Mouse (Mus musculus) MEL (cell line): ENCODE measurements at regions not wholly inside any gene's neighbourhood (a gene's known extent, or its start where the extent isn't known, plus 50 kb on each side); places are given as distances from the start of the nearest gene placed in this dataset.
A peak's percentile ranks its signal among the peaks of the same experiment; 100 is the strongest.

Experiments used
- DNase-seq: peaks from one replicate; pipeline ENCODE4 v3.0.0; 2011; ENCODE audit warnings: low read depth, low spot score
- H3K27ac ChIP-seq: 2 replicates; pipeline ENCODE4 v1.5.1; 2012; ENCODE audit warnings: low read depth, mild to moderate bottlenecking, control low read depth, low read length, moderate library complexity; ENCODE audit not compliant: control insufficient read depth
- H3K27me3 ChIP-seq, 2 experiments: fragments of 150-350 bp in 1 of 2; sonication (generic) in 1 of 2; 2 replicates each; pipeline ENCODE4 v1.6.1; 2012; ENCODE audit warnings: low read length in 2 of 2, mild to moderate bottlenecking in 2 of 2, improper control_type of control experiment in 1 of 2, moderate library complexity in 1 of 2; ENCODE audit not compliant: insufficient read depth in 2 of 2, control insufficient read depth in 1 of 2
- H3K36me3 ChIP-seq, 2 experiments: 2 replicates each; pipeline ENCODE4 v1.6.1; 2012 to 2014; ENCODE audit warnings: low read length in 2 of 2, improper control_type of control experiment in 1 of 2, inconsistent platforms in 1 of 2, mild to moderate bottlenecking in 1 of 2; ENCODE audit not compliant: insufficient read depth in 2 of 2, control insufficient read depth in 1 of 2
- H3K4me1 ChIP-seq, 2 experiments: fragments of 150-350 bp in 1 of 2; sonication (generic) in 1 of 2; 2 replicates each; pipeline ENCODE4 v1.6.1; 2012; ENCODE audit warnings: low read length in 2 of 2, improper control_type of control experiment in 1 of 2, mild to moderate bottlenecking in 1 of 2; ENCODE audit not compliant: insufficient read depth in 2 of 2, control insufficient read depth in 1 of 2
- H3K4me3 ChIP-seq, 2 experiments: fragments of 150-350 bp in 1 of 2; sonication (generic) in 1 of 2; 2 replicates each; pipeline ENCODE4 v1.5.1; 2012; ENCODE audit warnings: low read depth in 2 of 2, low read length in 2 of 2, mild to moderate bottlenecking in 2 of 2, moderate library complexity in 2 of 2, control low read depth in 1 of 2, improper control_type of control experiment in 1 of 2; ENCODE audit not compliant: control insufficient read depth in 1 of 2, insufficient read depth in 1 of 2
- H3K79me2 ChIP-seq: 2 replicates; pipeline ENCODE4 v1.6.1; 2012; ENCODE audit warnings: mild to moderate bottlenecking, low read length, moderate library complexity; ENCODE audit not compliant: control insufficient read depth, poor library complexity, insufficient read depth
- H3K9ac ChIP-seq: 2 replicates; pipeline ENCODE4 v1.6.1; 2012; ENCODE audit warnings: low read depth, mild to moderate bottlenecking, control low read depth, low read length, moderate library complexity; ENCODE audit not compliant: control insufficient read depth, poor library complexity, severe bottlenecking
- H3K9me3 ChIP-seq: fragments of 150-350 bp; sonication (generic); replicated peaks from 2 replicates; pipeline ENCODE4 v1.6.1; 2012; ENCODE audit warnings: mild to moderate bottlenecking, low read length, improper control_type of control experiment, moderate library complexity; ENCODE audit not compliant: insufficient read depth
- BHLHE40 ChIP-seq: IDR thresholded peaks from 2 replicates; pipeline ENCODE4 v1.6.1; 2012; ENCODE audit warnings: low read depth, mild to moderate bottlenecking, inconsistent platforms, low read length, improper control_type of control experiment, borderline replicate concordance
- CHD1 ChIP-seq: IDR thresholded peaks from 2 replicates; pipeline ENCODE4 v1.6.1; 2012; ENCODE audit warnings: low read depth, mild to moderate bottlenecking, inconsistent platforms, low read length, improper control_type of control experiment
- CHD2 ChIP-seq: IDR thresholded peaks from 2 replicates; pipeline ENCODE4 v1.6.1; 2011; ENCODE audit warnings: low read length, improper control_type of control experiment
- CTCF ChIP-seq, 3 experiments: IDR thresholded peaks in 2 of 3; conservative IDR thresholded peaks in 1 of 3; 2 replicates each; pipeline ENCODE4 v1.5.1; 2011 to 2012; ENCODE audit warnings: low read length in 3 of 3, low read depth in 2 of 3, mild to moderate bottlenecking in 2 of 3, improper control_type of control experiment in 1 of 3, inconsistent platforms in 1 of 3, mixed read lengths in 1 of 3, moderate library complexity in 1 of 3; ENCODE audit not compliant: control insufficient read depth in 1 of 3, insufficient read depth in 1 of 3, poor library complexity in 1 of 3, severe bottlenecking in 1 of 3
- E2F4 ChIP-seq: IDR thresholded peaks from 2 replicates; pipeline ENCODE4 v1.6.1; 2011; ENCODE audit warnings: low read depth, low read length, improper control_type of control experiment, borderline replicate concordance
- ELF1 ChIP-seq: IDR thresholded peaks from 2 replicates; pipeline ENCODE4 v1.6.1; 2014; ENCODE audit warnings: low read depth, mild to moderate bottlenecking, inconsistent platforms, low read length, improper control_type of control experiment, moderate library complexity
- EP300 ChIP-seq, 2 experiments: IDR thresholded peaks; 2 replicates each; pipeline ENCODE4 v1.6.1; 2011; ENCODE audit warnings: improper control_type of control experiment in 2 of 2, low read length in 2 of 2, low read depth in 1 of 2, mild to moderate bottlenecking in 1 of 2
- GATA1 ChIP-seq: IDR thresholded peaks from 2 replicates; pipeline ENCODE4 v1.6.1; 2011; ENCODE audit warnings: low read depth, low read length, improper control_type of control experiment
- JUND ChIP-seq: IDR thresholded peaks from 2 replicates; pipeline ENCODE4 v1.6.1; 2011; ENCODE audit warnings: low read depth, mild to moderate bottlenecking, improper control_type of control experiment, low read length
- KAT2A ChIP-seq: conservative IDR thresholded peaks from 2 replicates; pipeline ENCODE4 v1.6.1; 2012; ENCODE audit warnings: low read depth, low read length, improper control_type of control experiment, inconsistent platforms
- MAFK ChIP-seq: IDR thresholded peaks from 2 replicates; pipeline ENCODE4 v1.6.1; 2011; ENCODE audit warnings: low read depth, mild to moderate bottlenecking, low read length, improper control_type of control experiment, borderline replicate concordance
- MAX ChIP-seq: IDR thresholded peaks from 2 replicates; pipeline ENCODE4 v1.6.1; 2011; ENCODE audit warnings: low read length, improper control_type of control experiment
- MXI1 ChIP-seq: IDR thresholded peaks from 2 replicates; pipeline ENCODE4 v1.6.1; 2011; ENCODE audit warnings: mild to moderate bottlenecking, low read depth, low read length, improper control_type of control experiment
- MYC ChIP-seq: IDR thresholded peaks from 2 replicates; pipeline ENCODE4 v1.6.1; 2011; ENCODE audit warnings: low read depth, mild to moderate bottlenecking, low read length, improper control_type of control experiment, moderate library complexity
- NELFE ChIP-seq: IDR thresholded peaks from 2 replicates; pipeline ENCODE4 v1.6.1; 2011; ENCODE audit warnings: low read depth, low read length, improper control_type of control experiment
- NRF1 ChIP-seq: IDR thresholded peaks from 2 replicates; pipeline ENCODE4 v1.6.1; 2014; ENCODE audit warnings: low read depth, mild to moderate bottlenecking, inconsistent platforms, low read length, improper control_type of control experiment, moderate library complexity; ENCODE audit not compliant: poor library complexity, insufficient read depth, severe bottlenecking
- POLR2A ChIP-seq, 2 experiments: IDR thresholded peaks; 2 replicates each; pipeline ENCODE4 v1.6.1; 2011 to 2012; ENCODE audit warnings: low read length in 2 of 2, mild to moderate bottlenecking in 2 of 2, control low read depth in 1 of 2, improper control_type of control experiment in 1 of 2, low read depth in 1 of 2, moderate library complexity in 1 of 2; ENCODE audit not compliant: control insufficient read depth in 1 of 2, insufficient read depth in 1 of 2, poor library complexity in 1 of 2
- POLR2AphosphoS5 ChIP-seq: IDR thresholded peaks from 2 replicates; pipeline ENCODE4 v1.6.1; 2012; ENCODE audit warnings: low read depth, borderline replicate concordance, mild to moderate bottlenecking, inconsistent platforms, low read length, moderate library complexity, mixed read lengths
- RAD21 ChIP-seq: IDR thresholded peaks from 2 replicates; pipeline ENCODE4 v1.6.1; 2011; ENCODE audit warnings: mild to moderate bottlenecking, low read depth, low read length, improper control_type of control experiment
- RCOR1 ChIP-seq: IDR thresholded peaks from 2 replicates; pipeline ENCODE4 v1.6.1; 2012; ENCODE audit warnings: low read depth, mild to moderate bottlenecking, inconsistent platforms, low read length, improper control_type of control experiment
- SIN3A ChIP-seq: IDR thresholded peaks from 2 replicates; pipeline ENCODE4 v1.6.1; 2012; ENCODE audit warnings: low read length, improper control_type of control experiment, inconsistent platforms
- SMC3 ChIP-seq: IDR thresholded peaks from 2 replicates; pipeline ENCODE4 v1.6.1; 2011; ENCODE audit warnings: low read depth, low read length, improper control_type of control experiment
- TAL1 ChIP-seq: IDR thresholded peaks from 2 replicates; pipeline ENCODE4 v1.6.1; 2012; ENCODE audit warnings: mild to moderate bottlenecking, inconsistent platforms, low read length, moderate library complexity, mixed read lengths
- TBP ChIP-seq: IDR thresholded peaks from 2 replicates; pipeline ENCODE4 v1.8.0; 2011; ENCODE audit warnings: low read depth, low read length, improper control_type of control experiment
- TCF12 ChIP-seq: IDR thresholded peaks from 2 replicates; pipeline ENCODE4 v1.6.1; 2014; ENCODE audit warnings: low read depth, mild to moderate bottlenecking, inconsistent platforms, low read length, improper control_type of control experiment, moderate library complexity
- UBTF ChIP-seq: IDR thresholded peaks from 2 replicates; pipeline ENCODE4 v1.6.1; 2012; ENCODE audit warnings: low read depth, mild to moderate bottlenecking, inconsistent platforms, low read length, improper control_type of control experiment, moderate library complexity, borderline replicate concordance; ENCODE audit not compliant: insufficient read depth
- USF1 ChIP-seq: IDR thresholded peaks from 2 replicates; pipeline ENCODE4 v1.6.1; 2014; ENCODE audit warnings: low read depth, mild to moderate bottlenecking, inconsistent platforms, low read length, improper control_type of control experiment, moderate library complexity
- USF2 ChIP-seq, 2 experiments: IDR thresholded peaks; 2 replicates each; pipeline ENCODE4 v1.6.1; 2011 to 2012; ENCODE audit warnings: improper control_type of control experiment in 2 of 2, low read length in 2 of 2, borderline replicate concordance in 1 of 2, inconsistent platforms in 1 of 2, low read depth in 1 of 2, mild to moderate bottlenecking in 1 of 2; ENCODE audit not compliant: insufficient read depth in 1 of 2
- ZC3H11A ChIP-seq: IDR thresholded peaks from 2 replicates; pipeline ENCODE4 v1.6.1; 2012; ENCODE audit warnings: low read depth, mild to moderate bottlenecking, inconsistent platforms, low read length, improper control_type of control experiment
- ZKSCAN1 ChIP-seq: IDR thresholded peaks from 2 replicates; pipeline ENCODE4 v1.6.1; 2012; ENCODE audit warnings: low read depth, mild to moderate bottlenecking, inconsistent platforms, low read length, improper control_type of control experiment, moderate library complexity
- ZMIZ1 ChIP-seq: IDR thresholded peaks from 2 replicates; pipeline ENCODE4 v1.6.1; 2012; ENCODE audit warnings: low read depth, mild to moderate bottlenecking, inconsistent platforms, low read length, improper control_type of control experiment, moderate library complexity

DNA sequence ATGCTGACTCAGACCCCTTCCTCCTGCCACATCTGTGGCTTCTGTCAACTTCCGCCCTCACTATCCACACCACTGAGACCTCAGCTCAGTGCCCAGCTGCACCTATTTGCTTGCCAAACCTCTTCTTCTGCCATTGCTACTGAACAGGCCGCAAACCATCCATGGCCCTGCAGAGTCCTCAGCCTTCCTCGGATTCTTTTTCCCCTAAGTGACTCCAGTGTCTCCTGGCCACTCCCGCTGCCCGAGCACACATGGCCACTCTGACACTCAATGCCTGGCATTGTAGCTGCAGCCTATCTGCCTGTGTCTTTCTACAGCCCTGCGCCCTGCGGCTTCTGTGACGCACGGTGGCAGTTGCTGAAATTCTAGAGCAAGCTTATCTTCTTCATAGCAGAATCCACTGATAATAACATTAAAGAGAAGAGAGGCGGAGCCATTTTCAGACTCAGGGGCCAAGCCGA lies 188.8 kb downstream of the Fam43a start (continued):
- TF ChIP-seq POLR2A (IDR thresholded peaks at IDR 0.05; ENCODE audit: control insufficient read depth in 1 of 2, insufficient read depth in 1 of 2, low read depth in 1 of 2, low read length in 2 of 2, poor library complexity in 1 of 2): peak; percentile 58 to 75; a peak in 3 of 4 replicates
- no peak for TF ChIP-seq E2F4
- no peak for TF ChIP-seq SMC3
- peak; percentile 88 for TF ChIP-seq SIN3A
- TF ChIP-seq MAFK: 0 out of 2 replicates have a peak, but pooled peaks have one; percentile 8
- TF ChIP-seq UBTF: no peak
- TF ChIP-seq MAX: peak; percentile 66; the same call in 1 of the 2 replicates
- TF ChIP-seq ZMIZ1: peak; percentile 91
- TF ChIP-seq NRF1: 0 out of 2 replicates have a peak, but pooled peaks have one; percentile 40
- TF ChIP-seq RAD21: no peak
- TF ChIP-seq USF1: no peak
- TF ChIP-seq RCOR1: peak; percentile 78
- peak; percentile 91 for TF ChIP-seq MXI1
- TF ChIP-seq EP300 (IDR thresholded peaks at IDR 0.05; ENCODE audit: low read depth in 1 of 2, low read length in 2 of 2): peak; percentile 87 to 95
- no peak; the same call in 1 of the 2 replicates for TF ChIP-seq KAT2A
- peak; percentile 22; the same call in 1 of the 2 replicates for TF ChIP-seq CHD2
- TF ChIP-seq TCF12: peak; percentile 90
- peak; percentile 65 for TF ChIP-seq NELFE
- no peak for TF ChIP-seq ZKSCAN1
- peak; percentile 12; the same call in 1 of the 2 replicates for TF ChIP-seq ZC3H11A

DNA sequence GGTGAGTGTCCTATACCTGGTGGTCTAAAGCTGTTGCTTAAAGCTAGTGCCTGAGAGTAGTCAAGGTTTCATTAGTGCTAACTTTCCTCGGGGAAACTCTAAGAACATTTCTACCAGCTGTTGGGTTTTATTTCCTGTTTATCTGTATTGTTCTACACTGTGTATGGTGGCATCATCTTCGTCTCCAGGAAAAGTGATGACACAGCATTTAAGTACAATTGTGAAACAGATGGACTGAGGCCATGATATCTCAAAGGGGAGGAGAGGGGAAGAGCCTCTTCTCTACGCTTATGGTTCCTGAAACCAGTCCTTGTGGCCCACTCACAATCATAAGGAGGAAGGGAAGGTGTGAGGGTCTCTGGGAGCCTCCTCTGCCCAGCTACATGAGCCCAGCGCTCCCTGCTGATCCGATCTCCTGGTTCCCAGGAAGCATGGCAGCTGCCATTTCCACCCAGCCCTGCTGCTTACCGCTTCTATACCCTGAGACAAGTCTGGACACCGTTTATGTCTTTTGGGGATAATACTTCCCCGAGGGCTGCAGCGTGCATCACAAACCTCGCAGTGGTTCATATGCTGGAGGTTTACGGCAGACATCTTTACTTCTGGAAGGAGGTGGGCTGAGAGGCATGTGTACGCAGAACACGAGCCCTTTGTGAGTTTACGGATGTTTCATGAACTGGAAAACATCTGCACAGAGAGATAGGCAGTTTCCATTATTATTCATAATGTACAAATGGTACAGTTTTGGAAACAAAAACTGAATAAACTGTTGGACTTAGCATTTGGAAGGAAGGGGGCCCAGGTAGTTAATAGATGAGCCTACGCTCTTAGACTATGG lies 189.6 kb downstream of the Fam43a start:
- peak overlapping the region; percentile 67 for H3K9ac ChIP-seq
- peaks cover 0 to 50% of the 10 kb centered on the region in 2 experiments; a peak in 2 of 4 replicates for H3K36me3 ChIP-seq
- H3K79me2 ChIP-seq: no peaks in the 10 kb centered on the region; the same call in 1 of the 2 replicates
- peak overlapping the region; percentile 98 for H3K27ac ChIP-seq
- H3K4me3 ChIP-seq: peak overlapping the region; percentile 57 to 58
- H3K9me3 ChIP-seq: no peaks in the 10 kb centered on the region
- peaks cover 27 to 65% of the 10 kb centered on the region in 2 experiments for H3K4me1 ChIP-seq
- H3K27me3 ChIP-seq: no peaks in the 10 kb centered on the region
- peak; percentile 80 for DNase-seq
- TF ChIP-seq TCF12 (no peak), JUND (no peak), TBP (0 out of 2 replicates have a peak, but pooled peaks have one; percentile 10), CHD1 (peak; percentile 62; the same call in 1 of the 2 replicates), MYC (peak; percentile 67; the same call in 1 of the 2 replicates), USF2 (IDR thresholded peaks at IDR 0.05; ENCODE audit: borderline replicate concordance in 1 of 2, insufficient read depth in 1 of 2, low read depth in 1 of 2, low read length in 2 of 2) (no peak), UBTF (no peak), BHLHE40 (0 out of 2 replicates have a peak, but pooled peaks have one; percentile 3), ZMIZ1 (no peak), POLR2AphosphoS5 (no peak), USF1 (no peak), KAT2A (no peak), E2F4 (no peak), EP300 (IDR thresholded peaks at IDR 0.05; ENCODE audit: low read depth in 1 of 2, low read length in 2 of 2) (peak in 1 of 2 experiments; percentile 39; a peak in 3 of 4 replicates), ELF1 (no peak), CHD2 (no peak), TAL1 (peak; percentile 61), GATA1 (no peak), MAX (peak; percentile 56), CTCF (IDR thresholded peaks at IDR 0.05 in 2 of 3, conservative IDR thresholded peaks at IDR 0.05 in 1 of 3; ENCODE audit: control insufficient read depth in 1 of 3, insufficient read depth in 1 of 3, low read depth in 2 of 3, low read length in 3 of 3, poor library complexity in 1 of 3, severe bottlenecking in 1 of 3) (no peak)
